Mouse (Mus musculus): ENCODE measurements around the gene Pigl. TPM values are rescaled to one million over a fixed set of nuclear protein-coding genes. Genes with fewer than 3 reads are reported as not detected.
"Not testable (repeated sequence)": the region's sequence is repeated elsewhere in the genome, so short reads cannot be mapped to it uniquely, and the experiment has no call there.

The Pigl gene
- total RNA-seq, 2 experiments from 2014 or later: 6.5 to 7.2 TPM

- intact Hi-C loops (cut with DNase I): no loop called here
Measured at GRCm38 (mm10) chr11:62464696-62465095, 6.4 kb downstream of the Pigl start.

DNA sequence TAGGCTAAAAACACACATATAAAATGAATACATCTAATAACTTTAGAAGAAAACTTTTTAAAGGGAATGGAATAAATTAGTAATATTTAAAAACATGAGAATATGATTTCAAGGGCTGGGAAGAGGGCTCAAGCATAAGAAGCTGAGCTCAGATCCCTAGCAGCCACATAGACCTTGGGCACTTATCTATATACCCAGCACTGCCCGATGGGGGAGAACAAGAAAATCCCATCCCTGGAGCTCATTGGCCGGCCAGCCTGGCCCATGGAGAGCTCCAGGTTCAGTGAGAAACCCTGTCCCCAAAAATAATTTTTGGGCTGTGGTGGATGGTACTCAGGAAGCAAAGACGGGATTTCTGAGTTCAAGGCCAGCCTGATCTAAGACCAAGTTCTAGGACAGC, 7.6 kb downstream of the Pigl start:
- intact Hi-C loops (cut with DNase I): no loop called here
- no peak for DNase-seq (ENCODE audit: low spot score in 2 of 2)

More at GRCm38 (mm10) chr11:62464696-62465095, 6.4 kb downstream of the Pigl start:
- peak in 1 of 2 experiments; percentile 20 for DNase-seq (ENCODE audit: low spot score in 2 of 2)

DNA sequence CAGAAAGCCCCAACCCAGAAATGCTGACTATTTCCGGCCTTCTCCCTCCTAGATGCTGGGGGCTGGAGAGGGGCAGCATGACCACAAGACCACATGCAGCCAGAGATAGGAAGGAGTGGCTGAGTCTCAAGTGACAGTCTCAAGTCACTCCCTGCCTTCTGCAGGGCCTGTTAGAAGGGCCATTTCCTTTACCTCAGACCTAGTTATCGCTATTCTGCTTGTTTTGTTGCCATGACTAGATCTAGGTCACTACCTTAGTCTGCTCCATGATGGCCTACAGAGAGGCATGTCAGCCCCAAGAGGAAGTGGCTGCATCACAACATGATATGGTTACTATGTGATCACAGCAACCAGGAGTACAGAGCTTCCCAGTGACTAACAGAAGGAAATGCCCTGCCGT, 8.3 kb downstream of the Pigl start:
- intact Hi-C loops (cut with DNase I): no loop called here
- no peak for DNase-seq (ENCODE audit: low spot score in 2 of 2)

DNA sequence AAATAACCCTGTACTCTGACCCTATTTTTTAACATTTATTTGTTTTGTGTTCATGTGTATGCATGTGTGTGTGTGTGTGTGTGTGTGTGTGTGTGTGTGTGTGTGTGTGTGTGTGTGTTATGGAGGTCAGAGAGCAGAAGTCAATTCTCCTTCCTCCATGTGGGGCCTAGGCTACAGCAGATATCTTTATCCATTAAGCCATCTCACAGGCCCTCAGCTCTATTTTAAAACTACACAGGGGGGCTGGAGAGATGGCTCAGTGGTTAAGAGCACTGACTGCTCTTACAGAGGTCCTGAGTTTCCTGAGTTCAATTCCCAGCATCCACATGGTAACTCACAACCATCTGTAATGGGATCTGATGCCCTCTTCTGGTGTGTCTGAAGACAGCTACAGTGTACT, 9.0 kb downstream of the Pigl start:
- intact Hi-C loops (cut with DNase I); DNase-seq (ENCODE audit: low spot score in 2 of 2): not testable (repeated sequence)

- DNase-seq (ENCODE audit: low spot score in 2 of 2): no peak
Measured at GRCm38 (mm10) chr11:62470451-62470850, 12.2 kb downstream of the Pigl start.

DNA sequence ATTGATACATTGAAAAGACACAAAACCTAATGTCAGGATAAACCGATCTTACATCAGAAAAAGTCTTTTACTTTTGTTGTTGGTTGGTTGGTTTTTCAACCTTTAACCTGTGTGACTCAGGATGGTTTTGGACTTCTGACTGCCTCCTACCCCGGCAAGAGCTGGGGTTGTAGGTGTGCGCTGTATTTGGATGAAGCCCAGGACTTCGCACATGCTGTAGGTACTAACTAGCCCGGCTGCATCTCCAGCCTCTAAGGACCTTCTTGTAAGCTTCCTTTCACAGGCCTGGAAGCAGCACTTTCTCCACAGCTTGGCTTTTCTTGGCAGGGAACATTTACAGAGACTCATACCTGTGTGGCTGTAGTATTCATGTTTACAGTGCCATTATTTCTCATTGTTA, 15.3 kb downstream of the Pigl start:
- intact Hi-C loops (cut with DNase I): no loop called here

More at GRCm38 (mm10) chr11:62470451-62470850, 12.2 kb downstream of the Pigl start:
- intact Hi-C loops (cut with DNase I): no loop called here

DNA sequence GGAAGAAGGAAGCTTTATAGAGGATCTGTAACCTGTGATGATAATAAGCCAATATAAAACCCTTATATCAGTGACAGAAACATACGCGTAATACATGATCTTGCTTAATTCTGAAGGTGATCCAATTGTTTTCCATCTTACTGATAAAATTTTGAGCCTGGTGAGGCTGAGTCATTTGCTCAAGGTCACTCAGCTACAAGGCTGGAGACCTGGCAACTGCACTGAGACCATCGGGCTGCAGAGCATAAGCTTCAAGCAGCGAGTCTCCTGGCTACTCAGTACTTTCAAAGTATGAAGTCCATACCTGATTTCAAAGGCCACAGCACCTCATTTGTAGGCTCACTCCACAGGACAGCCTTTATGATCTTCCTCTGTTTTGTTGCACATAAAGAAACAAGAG, 17.9 kb downstream of the Pigl start:
- DNase-seq (ENCODE audit: low spot score in 2 of 2): no peak
- intact Hi-C loops (cut with DNase I): no loop called here

More for the DNA sequence above, 15.3 kb downstream of the Pigl start:
- no peak for DNase-seq (ENCODE audit: low spot score in 2 of 2)

DNA sequence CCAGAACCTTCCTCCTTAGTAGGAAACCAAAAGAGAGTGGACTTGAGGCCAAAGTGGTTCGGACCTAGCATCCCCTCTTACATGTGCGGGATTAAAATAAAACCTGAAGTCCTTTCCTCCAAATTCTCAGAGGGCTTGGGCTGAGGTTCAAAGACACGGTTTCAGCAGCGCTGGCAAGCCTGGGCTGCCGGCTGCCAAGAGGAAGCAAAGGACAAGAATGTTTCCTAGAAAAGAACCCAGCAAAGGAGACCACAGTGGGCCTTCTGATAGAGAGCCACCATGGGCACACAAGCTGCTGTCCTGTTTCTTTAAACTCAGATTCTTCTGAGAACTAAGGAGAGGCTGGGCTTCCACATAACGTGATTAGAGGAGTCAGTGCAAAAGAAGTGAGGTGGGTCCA, 20.7 kb downstream of the Pigl start:
- intact Hi-C loops (cut with DNase I): no loop called here
- DNase-seq (ENCODE audit: low spot score in 2 of 2): no peak

DNA sequence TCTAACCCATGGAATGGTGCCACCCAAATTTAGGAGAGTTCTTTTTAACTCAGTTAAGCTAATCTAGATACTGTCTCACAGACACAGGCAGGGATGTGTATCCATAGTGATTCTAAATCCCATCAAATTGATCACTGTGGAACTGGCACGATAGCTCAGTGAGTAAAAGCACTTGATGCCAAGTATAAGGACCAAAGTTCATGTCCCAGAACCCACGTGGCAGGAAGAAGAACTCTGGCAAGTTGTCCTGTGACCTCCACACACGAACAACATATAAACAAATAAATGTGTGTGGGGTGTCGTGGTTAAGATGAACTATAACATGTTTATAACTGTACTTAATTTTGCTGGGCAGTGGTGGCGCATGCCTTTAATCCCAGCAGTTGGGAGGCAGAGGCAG, 21.3 kb downstream of the Pigl start:
- intact Hi-C loops (cut with DNase I): no loop called here
- DNase-seq (ENCODE audit: low spot score in 2 of 2): no peak

GRCm38 (mm10) chr11:62486949-62487348, 28.7 kb downstream of the Pigl start:
- intact Hi-C loops (cut with DNase I): no loop called here
- DNase-seq (ENCODE audit: low spot score in 2 of 2): no peak

GRCm38 (mm10) chr11:62487540-62488350, 29.5 kb downstream of the Pigl start:
- intact Hi-C loops (cut with DNase I): no loop called here
- DNase-seq (ENCODE audit: low spot score in 2 of 2): no peak

- intact Hi-C loops (cut with DNase I): no loop called here
- DNase-seq (ENCODE audit: low spot score in 2 of 2): no peak
Measured at GRCm38 (mm10) chr11:62493701-62494100, 35.4 kb downstream of the Pigl start.

GRCm38 (mm10) chr11:62494754-62495275, 36.6 kb downstream of the Pigl start:
- intact Hi-C loops (cut with DNase I): no loop called here
- DNase-seq (ENCODE audit: low spot score in 2 of 2): peak; percentile 11 to 62

GRCm38 (mm10) chr11:62495276-62495801, 37.1 kb downstream of the Pigl start:
- DNase-seq (ENCODE audit: low spot score in 2 of 2): no peak
- intact Hi-C loops (cut with DNase I): no loop called here

GRCm38 (mm10) chr11:62496151-62496715, 38.0 kb downstream of the Pigl start:
- intact Hi-C loops (cut with DNase I): no loop called here
- no peak for DNase-seq (ENCODE audit: low spot score in 2 of 2)

- intact Hi-C loops (cut with DNase I): no loop called here
- DNase-seq (ENCODE audit: low spot score in 2 of 2): no peak
Measured at GRCm38 (mm10) chr11:62497181-62497580, 38.9 kb downstream of the Pigl start.

DNA sequence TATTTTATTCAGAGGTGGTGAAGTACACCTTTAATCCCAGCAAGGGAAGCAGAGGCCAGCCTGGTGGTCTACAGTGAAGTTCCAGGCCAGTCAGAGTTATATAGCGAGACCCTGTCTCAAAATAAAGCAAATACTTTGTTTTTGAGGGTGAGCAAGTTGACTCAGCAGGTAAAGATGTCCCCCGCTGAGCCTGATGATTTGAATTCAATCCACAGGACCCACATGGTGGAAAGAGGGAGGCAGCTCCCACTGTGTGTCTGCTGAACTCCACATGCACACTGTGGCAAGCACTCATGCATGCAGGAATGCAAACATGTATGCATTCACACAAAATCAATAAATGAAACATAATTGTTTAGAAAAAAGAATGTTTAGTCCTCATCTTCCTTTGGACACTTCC, 40.5 kb downstream of the Pigl start:
- no peak for DNase-seq (ENCODE audit: low spot score in 2 of 2)
- intact Hi-C loops (cut with DNase I): no loop called here

GRCm38 (mm10) chr11:62500529-62500928, 42.3 kb downstream of the Pigl start:
- intact Hi-C loops (cut with DNase I): no loop called here
- no peak for DNase-seq (ENCODE audit: low spot score in 2 of 2)

DNA sequence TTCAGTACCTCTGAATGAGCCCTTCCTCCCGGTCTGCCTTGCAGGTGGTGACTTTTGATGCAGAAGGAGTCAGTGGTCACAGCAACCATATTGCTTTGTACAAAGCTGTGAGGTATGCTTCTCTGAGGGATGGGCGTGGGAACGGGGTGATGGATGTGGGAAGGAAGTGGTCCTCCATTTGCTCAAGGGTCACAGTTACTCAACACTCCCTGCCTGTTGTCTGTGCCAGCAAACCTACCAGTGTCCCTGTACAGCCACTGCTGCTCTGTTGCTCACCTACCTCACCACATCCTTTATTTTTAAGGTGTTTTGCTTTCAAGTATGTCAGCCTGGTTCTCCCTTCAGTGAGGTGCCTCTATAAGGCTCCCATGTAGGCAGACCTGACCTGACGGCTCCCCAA, 49.4 kb downstream of the Pigl start:
- no peak for DNase-seq (ENCODE audit: low spot score in 2 of 2)
- intact Hi-C loops (cut with DNase I): no loop called here

- intact Hi-C loops (cut with DNase I): not testable (repeated sequence)
Measured at GRCm38 (mm10) chr11:62508365-62508764, 50.1 kb downstream of the Pigl start.

DNA sequence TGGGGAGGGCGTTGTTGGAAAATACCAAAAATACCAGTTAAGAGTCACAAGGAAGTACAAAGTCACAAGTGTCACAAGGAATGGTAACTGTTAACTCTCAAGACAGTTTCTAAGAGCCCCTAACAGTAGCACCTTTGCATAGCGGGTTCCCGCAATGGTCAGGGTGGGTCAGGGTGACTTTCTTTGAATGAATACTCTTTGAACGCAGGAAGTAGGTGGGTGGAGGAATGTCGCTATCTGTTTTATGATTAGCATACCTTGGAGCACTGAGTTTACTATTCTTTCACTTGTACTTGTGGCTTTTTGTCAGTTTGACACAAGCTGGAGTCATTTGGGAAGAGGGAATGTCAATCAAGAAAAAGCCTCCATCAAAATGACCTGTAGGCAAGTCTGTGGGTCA, 50.6 kb downstream of the Pigl start:
- intact Hi-C loops (cut with DNase I); DNase-seq (ENCODE audit: low spot score in 2 of 2): not testable (repeated sequence)

More at GRCm38 (mm10) chr11:62508365-62508764, 50.1 kb downstream of the Pigl start:
- not testable (repeated sequence) for DNase-seq (ENCODE audit: low spot score in 2 of 2)
